Mouse (Mus musculus) heart, embryonic 15.5 days (tissue): ENCODE measurements at regions not wholly inside any gene's neighbourhood (a gene's known extent, or its start where the extent isn't known, plus 50 kb on each side); places are given as distances from the start of the nearest gene placed in this dataset.
A peak's percentile ranks its signal among the peaks of the same experiment; 100 is the strongest.

Source experiments
- ATAC-seq: fragments of 200-750 bp; cut with Nextera tagmentation; replicated peaks from 2 replicates; pipeline ENCODE4 v1.8.0; 2017; ENCODE audit warnings: low read depth, moderate TSS enrichment; ENCODE audit not compliant: insufficient number of reproducible peaks, insufficient read depth, low FRiP score
- H3K27ac ChIP-seq: fragments of 300-500 bp; sonication (generic); 2 replicates; pipeline ENCODE4 v1.5.1; 2015; ENCODE audit warnings: mild to moderate bottlenecking, inconsistent platforms
- H3K27me3 ChIP-seq: fragments of 300-500 bp; sonication (generic); 2 replicates; pipeline ENCODE4 v1.6.1; 2015; ENCODE audit warnings: inconsistent platforms
- H3K36me3 ChIP-seq: fragments of 300-500 bp; sonication (generic); 2 replicates; pipeline ENCODE4 v1.6.1; 2015; ENCODE audit warnings: mild to moderate bottlenecking, inconsistent platforms
- H3K4me1 ChIP-seq: fragments of 300-500 bp; sonication (generic); replicated peaks from 2 replicates; pipeline ENCODE4 v1.6.1; 2015; ENCODE audit warnings: inconsistent platforms
- H3K4me2 ChIP-seq: fragments of 300-500 bp; sonication (generic); 2 replicates; pipeline ENCODE4 v1.6.1; 2015; ENCODE audit warnings: inconsistent platforms, mild to moderate bottlenecking, moderate library complexity
- H3K4me3 ChIP-seq: fragments of 300-500 bp; sonication (generic); 2 replicates; pipeline ENCODE4 v1.5.1; 2015; ENCODE audit warnings: mild to moderate bottlenecking, inconsistent platforms
- H3K9ac ChIP-seq: fragments of 300-500 bp; sonication (generic); 2 replicates; pipeline ENCODE4 v1.6.1; 2015; ENCODE audit warnings: mild to moderate bottlenecking, inconsistent platforms
- H3K9me3 ChIP-seq: fragments of 300-500 bp; sonication (generic); replicated peaks from 2 replicates; pipeline ENCODE4 v1.6.1; 2016; ENCODE audit warnings: inconsistent platforms
- WGBS: fragments of 180-500 bp; shearing (Covaris S2); methylation state at CpG from one replicate; pipeline ENCODE4 v1.1.7; 2015; ENCODE audit warnings: mixed read lengths; 5-methylcytosine and 5-hydroxymethylcytosine counted together

DNA sequence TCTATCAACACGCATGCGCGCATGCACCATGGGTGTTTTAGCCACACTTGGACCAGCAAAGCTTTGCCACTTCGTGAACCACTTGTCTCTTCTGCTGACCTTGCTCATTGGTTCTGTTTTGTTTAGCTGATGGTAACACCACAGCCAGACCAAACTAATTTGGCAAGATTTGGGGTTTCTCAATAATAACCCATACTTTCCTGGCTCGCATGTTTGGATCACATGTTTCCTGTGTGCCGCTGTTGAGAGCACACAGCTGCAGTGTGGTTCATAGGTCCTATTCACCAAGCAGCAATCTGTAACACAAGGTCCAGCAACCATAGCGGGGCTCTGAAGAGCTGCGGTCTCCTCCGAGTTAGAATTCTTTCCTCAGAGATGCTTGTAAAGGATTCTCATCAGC lies 126.4 kb upstream of the Gas1 start:
- no peaks in the 10 kb centered on the region for H3K36me3 ChIP-seq
- peaks cover 20% of the 10 kb centered on the region for H3K4me1 ChIP-seq
- H3K4me2 ChIP-seq = no peak overlapping the region
- no peak for ATAC-seq
- no peak overlapping the region for H3K4me3 ChIP-seq
- no peaks in the 10 kb centered on the region for H3K27me3 ChIP-seq
- no peak overlapping the region for H3K27ac ChIP-seq
- WGBS = 87% methylated on average over 9 of the region's 9 CpGs
- no peak overlapping the region for H3K9ac ChIP-seq
- no peaks in the 10 kb centered on the region for H3K9me3 ChIP-seq

DNA sequence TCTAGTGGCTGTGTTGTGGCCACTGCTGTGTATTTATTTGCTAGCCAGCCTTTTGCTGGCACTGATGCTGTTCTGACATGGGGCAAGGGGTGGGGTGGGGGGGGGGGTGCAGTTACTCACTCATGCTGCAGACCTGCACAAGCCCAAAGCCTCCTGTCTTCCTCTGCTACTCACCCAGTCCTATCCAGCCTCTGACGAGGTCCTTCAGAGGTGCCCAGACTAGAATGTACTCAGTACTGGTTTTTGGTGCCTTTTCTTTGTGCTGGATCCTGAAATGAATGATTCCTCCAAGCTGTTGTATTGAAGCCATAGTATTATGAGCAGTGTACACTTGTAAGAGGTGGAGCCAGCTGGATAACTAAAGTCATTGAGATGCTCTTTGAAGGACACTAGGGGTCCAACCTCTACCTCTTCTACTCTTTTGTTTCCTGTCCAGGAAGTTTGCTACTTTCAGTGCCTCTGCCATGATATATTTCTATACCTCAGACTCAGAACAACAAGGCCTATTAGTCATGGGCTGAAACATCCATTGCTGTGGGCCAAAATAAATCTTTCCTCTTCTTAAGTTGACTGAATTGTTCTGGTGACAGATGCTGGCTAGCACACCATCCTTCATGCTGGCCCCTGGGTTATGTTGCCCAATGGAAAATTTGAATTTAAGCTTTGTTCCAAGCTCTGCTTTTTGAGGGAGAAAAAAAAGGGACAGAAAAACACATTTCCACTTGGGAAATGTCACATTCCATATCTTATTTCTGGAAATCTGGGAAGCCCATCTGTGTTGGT lies 128.1 kb upstream of the Gas1 start:
- Histone ChIP-seq H3K4me3 (no peak overlapping the region), H3K27ac (no peak overlapping the region), H3K9me3 (no peaks in the 10 kb centered on the region), H3K9ac (no peak overlapping the region), H3K27me3 (no peaks in the 10 kb centered on the region), H3K4me1 (peaks cover 19% of the 10 kb centered on the region), H3K4me2 (no peak overlapping the region), H3K36me3 (no peaks in the 10 kb centered on the region)
- WGBS = 58% methylated on average over 1 of the region's 1 CpGs
- no peak for ATAC-seq

DNA sequence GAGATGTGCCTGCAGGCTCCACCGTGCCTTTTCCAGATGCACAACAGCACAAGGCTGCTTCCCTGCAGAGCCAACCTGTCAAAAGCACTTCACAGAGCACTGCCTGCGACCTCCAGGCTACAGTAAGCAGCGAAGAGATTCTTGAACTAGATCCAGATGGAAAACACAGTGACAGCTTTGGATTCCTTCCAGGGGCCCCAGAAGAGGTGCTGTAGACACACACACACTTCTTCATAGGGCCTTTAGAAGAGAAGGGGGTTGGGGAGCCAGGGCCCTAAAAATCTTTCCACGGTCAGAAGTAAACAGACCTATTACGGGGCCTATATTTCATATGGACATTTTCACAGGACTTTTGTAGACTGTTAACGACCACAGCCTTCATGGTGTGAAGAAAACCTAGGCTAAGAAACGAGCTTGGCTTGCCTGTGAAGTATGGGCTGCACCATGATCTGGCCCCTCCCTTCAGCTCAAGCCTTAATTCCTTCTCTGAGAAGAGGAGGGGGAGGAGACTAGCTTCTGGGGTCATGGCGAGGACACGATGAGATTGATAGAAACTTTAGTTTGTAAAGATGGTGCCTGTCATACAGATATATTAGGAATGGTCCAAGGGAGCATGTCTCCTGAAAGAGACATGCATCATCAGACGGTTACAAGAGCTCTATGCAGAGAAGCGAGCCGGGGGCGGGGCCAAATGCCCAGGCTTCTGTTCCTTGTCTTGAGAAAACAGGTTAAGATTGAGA lies 131.1 kb upstream of the Gas1 start:
- Histone ChIP-seq H3K4me1 (peaks cover 19% of the 10 kb centered on the region), H3K9ac (no peak overlapping the region), H3K9me3 (no peaks in the 10 kb centered on the region), H3K36me3 (no peaks in the 10 kb centered on the region), H3K27ac (peak overlapping the region; percentile 80), H3K4me2 (peak overlapping the region; percentile 34), H3K4me3 (no peak overlapping the region), H3K27me3 (no peaks in the 10 kb centered on the region)
- WGBS = 28% methylated on average over 13 of the region's 13 CpGs
- peak; percentile 83 for ATAC-seq

DNA sequence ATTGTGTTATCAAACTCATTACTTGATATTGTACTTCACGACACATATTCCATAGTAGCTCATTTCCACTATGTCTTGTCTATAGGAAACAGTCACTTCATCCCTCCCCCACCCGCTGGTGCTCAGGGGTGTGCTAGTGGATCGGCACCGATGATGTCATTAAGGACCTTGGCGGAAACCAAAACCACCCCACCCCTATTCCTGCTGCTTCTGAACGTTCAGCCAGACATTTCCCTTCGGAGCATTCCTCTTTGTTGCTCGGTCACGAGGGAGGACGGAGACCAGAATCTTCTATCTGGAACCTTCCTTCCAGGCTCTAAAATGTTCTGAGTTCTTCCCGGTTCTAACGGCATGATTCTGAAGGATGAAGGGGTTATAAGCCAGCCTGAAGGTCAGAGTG lies 132.3 kb upstream of the Gas1 start:
- ATAC-seq = no peak
- Histone ChIP-seq H3K4me3 (no peak overlapping the region), H3K36me3 (no peaks in the 10 kb centered on the region), H3K4me2 (no peak overlapping the region), H3K9ac (no peak overlapping the region), H3K9me3 (no peaks in the 10 kb centered on the region), H3K27me3 (no peaks in the 10 kb centered on the region), H3K4me1 (peaks cover 19% of the 10 kb centered on the region), H3K27ac (no peak overlapping the region)
- WGBS = 83% methylated on average over 12 of the region's 12 CpGs

DNA sequence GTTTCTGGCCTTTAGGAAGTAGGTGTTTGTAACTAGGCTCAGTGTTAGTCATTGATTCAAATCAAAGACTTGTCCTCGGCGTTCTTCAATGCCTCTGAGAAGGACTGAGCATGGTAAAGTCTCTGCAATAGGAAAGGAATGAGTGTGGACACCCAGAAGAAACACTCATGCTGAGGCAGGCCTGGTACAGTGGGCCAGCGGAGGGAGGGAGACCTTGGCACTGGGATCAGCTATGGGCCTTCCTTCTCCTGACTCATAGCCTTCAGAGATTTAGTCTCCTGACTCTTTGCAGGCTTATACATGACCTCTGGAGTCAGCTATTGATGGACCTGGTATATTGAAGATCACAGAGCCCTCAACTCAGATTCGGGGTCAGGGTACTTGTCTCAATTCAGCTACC lies 132.8 kb upstream of the Gas1 start:
- no peaks in the 10 kb centered on the region for H3K9me3 ChIP-seq
- H3K4me3 ChIP-seq = no peak overlapping the region
- H3K27me3 ChIP-seq = no peaks in the 10 kb centered on the region
- ATAC-seq = no peak
- no peak overlapping the region for H3K27ac ChIP-seq
- H3K4me1 ChIP-seq = peaks cover 19% of the 10 kb centered on the region
- no peaks in the 10 kb centered on the region for H3K36me3 ChIP-seq
- WGBS = 86% methylated on average over 4 of the region's 4 CpGs
- H3K4me2 ChIP-seq = no peak overlapping the region
- H3K9ac ChIP-seq = no peak overlapping the region

DNA sequence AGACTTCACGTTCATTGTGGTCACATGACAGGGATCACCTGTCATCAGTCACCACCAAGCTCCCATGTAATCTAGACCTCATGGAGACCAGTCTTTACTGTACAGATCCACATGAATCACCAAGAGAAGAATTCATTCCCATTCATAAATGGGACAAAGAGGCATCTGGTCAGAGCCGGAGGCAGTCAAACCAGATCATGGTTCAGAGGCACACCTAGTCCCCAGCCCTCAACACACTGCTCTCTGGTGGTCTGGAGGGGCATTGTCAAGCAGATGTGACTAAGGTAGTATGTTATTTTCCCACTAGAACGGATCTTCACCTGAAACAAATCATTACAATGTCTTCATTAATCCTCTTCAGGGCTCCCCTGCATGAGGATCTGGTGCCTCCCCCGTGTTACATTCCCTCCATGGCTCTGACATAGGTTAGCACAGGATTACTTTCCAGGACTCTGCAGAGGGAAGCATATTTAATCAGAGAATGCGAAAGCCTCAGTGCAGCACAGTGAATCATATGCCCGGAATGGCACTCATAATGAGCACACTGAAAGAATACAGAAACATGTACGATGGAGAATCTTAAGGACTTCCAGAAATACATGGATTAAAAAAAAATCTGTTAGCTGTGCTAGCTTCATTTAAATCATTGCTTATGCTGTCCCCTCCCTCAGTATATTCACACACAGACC lies 135.4 kb upstream of the Gas1 start:
- Histone ChIP-seq H3K27ac (no peak overlapping the region), H3K9ac (no peak overlapping the region), H3K4me1 (peaks cover 14% of the 10 kb centered on the region), H3K36me3 (no peaks in the 10 kb centered on the region), H3K9me3 (no peaks in the 10 kb centered on the region), H3K4me3 (no peak overlapping the region), H3K27me3 (no peaks in the 10 kb centered on the region), H3K4me2 (no peak overlapping the region)
- no peak for ATAC-seq
- WGBS = 71% methylated on average over 7 of the region's 7 CpGs

DNA sequence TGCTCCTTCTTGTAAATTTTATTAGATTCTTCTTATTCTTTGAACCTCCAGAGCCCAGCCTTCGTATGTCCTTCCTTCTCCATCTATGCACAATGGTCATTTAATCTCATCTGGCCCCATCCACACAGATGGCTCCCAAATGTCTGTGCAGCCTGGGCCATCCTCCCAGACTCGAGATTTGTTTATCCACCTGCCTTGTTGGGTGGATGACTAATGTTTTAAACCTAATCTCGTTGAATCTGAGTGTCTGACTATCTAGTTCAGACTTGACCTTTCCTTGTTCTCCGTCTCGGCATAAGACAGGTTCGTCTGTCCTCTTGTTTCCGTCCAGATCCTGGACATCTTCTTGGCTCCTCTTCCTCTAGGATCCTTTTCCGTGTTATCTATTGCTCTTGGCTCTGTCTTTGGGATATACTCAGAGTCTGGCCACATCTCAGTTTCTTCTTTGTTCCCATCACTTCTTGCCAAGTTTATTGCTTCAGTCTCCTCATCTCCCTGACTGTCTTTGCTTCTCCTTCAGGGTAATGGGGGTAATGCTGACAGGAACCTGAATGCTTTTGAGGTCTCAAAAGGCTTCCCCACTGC lies 141.4 kb upstream of the Gas1 start:
- no peak overlapping the region for H3K27ac ChIP-seq
- WGBS = 44% methylated on average over 8 of the region's 8 CpGs
- no peaks in the 10 kb centered on the region for H3K36me3 ChIP-seq
- H3K4me3 ChIP-seq = no peak overlapping the region
- no peak overlapping the region for H3K9ac ChIP-seq
- no peak overlapping the region for H3K4me2 ChIP-seq
- no peaks in the 10 kb centered on the region for H3K9me3 ChIP-seq
- ATAC-seq = no peak
- no peaks in the 10 kb centered on the region for H3K4me1 ChIP-seq
- H3K27me3 ChIP-seq = no peaks in the 10 kb centered on the region

DNA sequence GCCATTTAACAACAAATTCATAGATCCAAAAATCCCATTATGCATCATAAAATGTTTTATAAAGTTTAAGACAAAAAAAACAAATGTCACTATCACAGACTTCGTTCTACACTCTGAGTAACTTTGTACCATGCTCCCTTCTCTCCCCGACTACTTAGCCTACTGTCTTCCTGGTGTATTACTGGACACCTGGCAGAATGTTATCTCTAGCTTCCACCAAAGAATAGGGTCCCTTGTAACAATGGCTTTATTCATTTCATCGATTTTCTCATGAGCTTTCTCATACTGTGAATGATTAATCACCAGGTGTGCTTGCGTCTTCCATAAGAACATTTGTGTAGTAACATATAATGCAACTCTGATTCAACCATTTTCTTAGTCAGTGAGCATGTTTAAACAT lies 142.1 kb upstream of the Gas1 start:
- ATAC-seq = no peak
- Histone ChIP-seq H3K36me3 (no peaks in the 10 kb centered on the region), H3K4me2 (no peak overlapping the region), H3K9me3 (no peaks in the 10 kb centered on the region), H3K9ac (no peak overlapping the region), H3K27me3 (no peaks in the 10 kb centered on the region), H3K4me3 (no peak overlapping the region), H3K4me1 (no peaks in the 10 kb centered on the region), H3K27ac (no peak overlapping the region)
- 85% methylated on average over 4 of the region's 4 CpGs for WGBS

DNA sequence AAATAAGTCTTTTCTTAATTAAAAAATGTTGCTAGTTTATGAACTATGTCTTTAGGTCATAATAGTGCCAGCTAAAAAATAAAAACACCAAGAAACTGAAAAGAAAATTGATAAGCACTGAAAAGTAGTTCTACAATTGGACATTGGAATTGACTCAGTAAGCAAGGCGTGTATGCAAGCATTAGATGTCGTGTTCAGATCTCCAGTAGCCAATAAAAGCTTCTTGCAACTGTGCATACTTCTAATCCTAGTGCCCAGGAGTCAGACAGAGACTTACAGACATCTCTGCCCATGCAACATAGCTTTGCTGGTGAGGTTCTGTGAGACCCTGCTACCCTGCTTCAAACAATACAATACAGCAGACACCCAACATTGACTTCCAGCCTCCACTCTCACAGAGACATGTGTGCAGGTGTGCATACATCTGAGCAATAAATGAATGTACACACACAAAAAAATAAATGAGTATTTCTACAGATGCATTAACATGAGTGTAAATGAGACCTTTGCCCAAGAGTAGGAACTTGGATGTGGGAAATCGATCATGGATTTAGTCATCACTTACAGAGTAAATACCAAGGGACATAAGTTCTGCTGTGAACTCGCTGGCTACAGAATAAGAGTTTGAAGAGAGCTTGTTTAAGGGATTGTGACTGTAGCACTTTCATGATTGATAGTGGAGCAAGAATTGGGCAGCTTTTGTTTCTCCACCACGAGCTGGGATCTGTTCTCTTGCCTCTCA lies 142.9 kb upstream of the Gas1 start:
- ATAC-seq = no peak
- no peaks in the 10 kb centered on the region for H3K4me1 ChIP-seq
- H3K4me3 ChIP-seq = no peak overlapping the region
- no peaks in the 10 kb centered on the region for H3K27me3 ChIP-seq
- WGBS = 67% methylated on average over 5 of the region's 5 CpGs
- H3K27ac ChIP-seq = no peak overlapping the region
- H3K36me3 ChIP-seq = no peaks in the 10 kb centered on the region
- H3K9me3 ChIP-seq = no peaks in the 10 kb centered on the region
- H3K4me2 ChIP-seq = no peak overlapping the region
- no peak overlapping the region for H3K9ac ChIP-seq

DNA sequence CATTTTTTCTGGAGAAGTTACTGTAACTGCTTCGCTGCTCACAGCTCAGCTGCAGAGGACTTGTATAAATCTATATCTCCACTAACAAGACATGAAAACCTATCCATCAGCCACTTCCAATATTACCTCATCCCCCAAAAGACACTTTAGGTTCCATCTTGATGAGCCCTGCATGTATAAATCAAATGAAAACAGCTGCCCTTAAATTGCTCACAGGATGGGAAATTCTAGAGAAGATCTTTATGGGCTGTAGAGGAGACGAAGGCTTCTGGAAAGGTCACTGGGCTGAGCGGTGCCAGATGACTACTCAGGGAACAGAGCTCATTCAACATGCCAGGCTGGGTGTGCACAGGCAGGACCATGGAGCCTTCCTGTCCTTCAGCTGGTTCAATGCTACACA lies 145.4 kb upstream of the Gas1 start:
- H3K36me3 ChIP-seq = no peaks in the 10 kb centered on the region
- WGBS = 80% methylated on average over 3 of the region's 3 CpGs
- no peak overlapping the region for H3K4me2 ChIP-seq
- no peak overlapping the region for H3K9ac ChIP-seq
- H3K4me3 ChIP-seq = no peak overlapping the region
- no peak overlapping the region for H3K27ac ChIP-seq
- no peaks in the 10 kb centered on the region for H3K27me3 ChIP-seq
- no peaks in the 10 kb centered on the region for H3K4me1 ChIP-seq
- H3K9me3 ChIP-seq = no peaks in the 10 kb centered on the region
- ATAC-seq = no peak
